Mouse (Mus musculus): ENCODE data around the gene Inafm2. TPM values are rescaled to one million over a fixed set of nuclear protein-coding genes. Genes with fewer than 3 reads are reported as not detected.
A peak's percentile ranks its signal among the peaks of the same experiment; 100 is the strongest.

Inafm2 gene
- polyA plus RNA-seq, 1 experiment from 2014 or later = 22.9 TPM

DNA sequence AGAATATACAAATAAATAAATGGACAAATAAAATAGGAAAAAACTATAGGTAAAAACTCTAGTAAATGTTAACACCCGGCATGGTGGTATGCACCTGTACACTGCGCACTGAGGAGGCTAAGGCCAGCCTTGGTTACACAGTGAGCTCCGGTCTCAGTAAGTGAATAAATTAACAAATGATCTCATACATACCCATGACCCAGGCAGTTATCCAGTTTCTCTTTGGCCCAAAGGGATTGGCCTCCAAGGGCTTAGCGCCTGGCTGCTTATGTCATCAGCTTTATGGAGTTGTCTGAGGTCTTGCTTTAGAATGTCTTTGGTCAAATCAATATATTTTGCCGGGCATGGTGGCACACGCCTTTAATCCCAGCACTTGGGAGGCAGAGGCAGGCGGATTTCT is 38.1 kb downstream of the Inafm2 start:
- WGBS = 88% methylated on average over 7 of the region's 7 CpGs

DNA sequence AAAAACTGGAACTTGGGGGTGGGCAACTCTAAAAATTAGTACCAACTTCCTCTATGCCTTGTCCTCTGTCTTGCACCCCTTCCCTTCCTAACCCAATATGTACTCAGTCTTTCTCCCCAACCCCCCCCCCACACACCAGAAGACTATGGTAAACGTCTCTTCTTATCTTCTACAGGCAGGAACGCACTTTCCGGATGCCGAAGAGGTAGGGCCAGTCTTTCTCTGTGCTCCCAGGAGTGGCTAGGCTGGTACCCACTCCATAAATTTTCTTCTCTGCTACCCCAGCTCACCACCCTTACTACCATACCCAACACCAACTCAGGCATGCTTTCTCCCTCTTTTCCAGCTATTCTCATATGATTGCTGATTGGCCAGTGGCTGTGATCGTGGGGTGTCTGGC is 41.0 kb downstream of the Inafm2 start:
- no peaks in the 10 kb centered on the region for H3K9me3 ChIP-seq
- no peak for DNase-seq (ENCODE audit: low spot score)
- H3K27ac ChIP-seq = no peak overlapping the region
- peaks cover 40% of the 10 kb centered on the region for H3K27me3 ChIP-seq (ENCODE audit: insufficient read depth, poor library complexity, severe bottlenecking)
- H3K4me3 ChIP-seq = no peak overlapping the region
- WGBS = 90% methylated on average over 5 of the region's 5 CpGs
- H3K4me1 ChIP-seq (replicated peaks) = peaks cover 13% of the 10 kb centered on the region
- H3K36me3 ChIP-seq = peaks cover 5% of the 10 kb centered on the region; the same call in 1 of the 2 replicates

More for the DNA sequence above, 38.1 kb downstream of the Inafm2 start:
- no peak for DNase-seq (ENCODE audit: low spot score)
- no peak overlapping the region for H3K27ac ChIP-seq
- H3K36me3 ChIP-seq = peaks cover 5% of the 10 kb centered on the region; the same call in 1 of the 2 replicates
- no peaks in the 10 kb centered on the region for H3K9me3 ChIP-seq
- H3K4me3 ChIP-seq = no peak overlapping the region
- peaks cover 27% of the 10 kb centered on the region for H3K27me3 ChIP-seq (ENCODE audit: insufficient read depth, poor library complexity, severe bottlenecking)
- H3K4me1 ChIP-seq (replicated peaks) = peaks cover 16% of the 10 kb centered on the region

DNA sequence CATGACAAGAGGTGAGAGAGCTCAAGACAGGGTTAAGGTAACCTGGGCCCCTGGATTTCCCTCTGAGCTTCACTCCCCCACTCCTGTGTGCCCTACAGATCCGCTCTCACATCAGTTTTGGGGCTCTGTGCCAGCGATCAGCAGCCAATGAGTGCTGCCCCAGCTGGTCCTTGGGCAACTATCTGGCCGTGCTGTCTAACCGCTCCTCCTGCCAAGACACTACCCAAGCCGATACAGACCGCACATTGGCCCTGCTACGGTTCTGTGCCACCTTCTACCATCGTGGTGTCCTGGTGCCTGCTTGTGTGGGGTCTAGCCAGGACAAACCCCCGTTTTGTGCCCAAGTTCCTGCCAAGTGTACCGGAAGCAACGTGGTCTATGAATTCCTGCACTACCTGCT is 43.9 kb downstream of the Inafm2 start:
- H3K4me1 ChIP-seq (replicated peaks) = peaks cover 13% of the 10 kb centered on the region
- peaks cover 5% of the 10 kb centered on the region; the same call in 1 of the 2 replicates for H3K36me3 ChIP-seq
- WGBS = 90% methylated on average over 11 of the region's 11 CpGs
- H3K9me3 ChIP-seq = no peaks in the 10 kb centered on the region
- H3K27me3 ChIP-seq (ENCODE audit: insufficient read depth, poor library complexity, severe bottlenecking) = peaks cover 53% of the 10 kb centered on the region
- H3K27ac ChIP-seq = no peak overlapping the region
- no peak for DNase-seq (ENCODE audit: low spot score)
- no peak overlapping the region for H3K4me3 ChIP-seq

DNA sequence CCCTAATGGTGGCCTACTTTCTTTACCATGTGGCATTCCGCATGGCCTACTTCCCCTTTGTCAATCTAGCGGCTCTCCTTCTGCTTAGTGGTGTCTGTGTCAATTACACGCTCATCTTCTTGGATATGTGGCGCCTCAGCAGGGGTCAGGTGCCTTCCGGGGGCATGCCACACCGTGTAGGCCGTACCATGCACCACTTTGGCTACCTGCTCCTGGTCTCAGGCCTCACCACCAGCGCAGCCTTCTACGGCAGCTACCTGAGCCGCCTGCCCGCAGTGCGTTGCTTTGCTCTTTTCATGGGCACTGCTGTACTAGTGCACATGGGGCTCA is 44.6 kb downstream of the Inafm2 start:
- Histone ChIP-seq H3K4me1 (replicated peaks) (peaks cover 13% of the 10 kb centered on the region), H3K4me3 (peak overlapping the region; percentile 35), H3K27me3 (ENCODE audit: insufficient read depth, poor library complexity, severe bottlenecking) (peaks cover 53% of the 10 kb centered on the region), H3K27ac (no peak overlapping the region; the same call in 1 of the 2 replicates), H3K36me3 (peaks cover 5% of the 10 kb centered on the region; the same call in 1 of the 2 replicates), H3K9me3 (no peaks in the 10 kb centered on the region)
- DNase-seq (ENCODE audit: low spot score) = no peak
- 55% methylated on average over 12 of the region's 12 CpGs for WGBS

DNA sequence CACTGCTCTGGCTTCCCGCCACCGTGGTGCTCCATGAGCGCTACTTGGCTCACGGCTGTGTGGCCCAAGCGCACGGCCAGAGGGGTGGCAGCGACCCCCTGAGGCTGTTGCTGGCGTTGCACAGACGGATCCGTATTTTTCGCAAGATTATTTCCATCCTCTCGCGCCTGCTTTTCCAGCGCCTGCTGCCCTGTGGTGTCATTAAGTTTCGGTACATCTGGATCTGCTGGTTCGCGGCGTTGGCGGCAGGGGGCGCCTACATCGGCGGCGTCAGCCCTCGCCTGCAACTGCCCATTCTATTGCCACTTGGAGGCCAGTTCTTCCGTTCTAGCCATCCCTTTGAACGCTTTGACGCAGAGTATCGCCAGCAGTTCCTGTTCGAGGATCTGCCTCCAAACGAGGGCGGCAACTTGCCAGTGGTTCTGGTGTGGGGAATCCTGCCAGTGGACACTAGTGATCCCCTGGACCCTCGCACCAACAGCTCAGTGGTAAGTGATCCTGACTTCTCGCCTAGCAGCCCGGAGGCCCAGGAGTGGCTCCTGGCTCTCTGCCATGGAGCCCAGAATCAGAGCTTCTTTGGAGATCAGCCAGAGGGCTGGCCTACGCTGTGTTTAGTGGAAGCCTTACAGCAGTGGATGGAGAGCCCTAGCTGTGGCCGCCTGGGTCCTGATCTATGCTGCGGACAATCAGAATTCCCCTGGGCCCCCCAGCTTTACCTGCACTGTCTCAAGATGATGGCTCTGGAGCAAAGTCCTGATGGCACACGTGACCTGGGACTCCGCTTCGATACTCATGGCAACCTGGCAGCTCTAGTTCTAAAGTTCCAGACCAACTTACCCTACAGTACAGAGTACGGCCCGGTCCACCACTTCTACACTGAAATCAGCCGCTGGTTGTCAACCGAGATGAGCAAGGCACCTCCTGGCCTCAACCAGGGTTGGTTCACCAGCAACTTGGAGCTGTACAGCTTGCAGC is 45.3 kb downstream of the Inafm2 start:
- Histone ChIP-seq H3K4me1 (replicated peaks) (peaks cover 13% of the 10 kb centered on the region), H3K27ac (peak overlapping the region; percentile 29), H3K36me3 (peaks cover 5% of the 10 kb centered on the region; the same call in 1 of the 2 replicates), H3K9me3 (no peaks in the 10 kb centered on the region), H3K4me3 (peak overlapping the region; percentile 35), H3K27me3 (ENCODE audit: insufficient read depth, poor library complexity, severe bottlenecking) (peaks cover 53% of the 10 kb centered on the region)
- peak; percentile 74 for DNase-seq (ENCODE audit: low spot score)
- 28% methylated on average over 44 of the region's 44 CpGs for WGBS

DNA sequence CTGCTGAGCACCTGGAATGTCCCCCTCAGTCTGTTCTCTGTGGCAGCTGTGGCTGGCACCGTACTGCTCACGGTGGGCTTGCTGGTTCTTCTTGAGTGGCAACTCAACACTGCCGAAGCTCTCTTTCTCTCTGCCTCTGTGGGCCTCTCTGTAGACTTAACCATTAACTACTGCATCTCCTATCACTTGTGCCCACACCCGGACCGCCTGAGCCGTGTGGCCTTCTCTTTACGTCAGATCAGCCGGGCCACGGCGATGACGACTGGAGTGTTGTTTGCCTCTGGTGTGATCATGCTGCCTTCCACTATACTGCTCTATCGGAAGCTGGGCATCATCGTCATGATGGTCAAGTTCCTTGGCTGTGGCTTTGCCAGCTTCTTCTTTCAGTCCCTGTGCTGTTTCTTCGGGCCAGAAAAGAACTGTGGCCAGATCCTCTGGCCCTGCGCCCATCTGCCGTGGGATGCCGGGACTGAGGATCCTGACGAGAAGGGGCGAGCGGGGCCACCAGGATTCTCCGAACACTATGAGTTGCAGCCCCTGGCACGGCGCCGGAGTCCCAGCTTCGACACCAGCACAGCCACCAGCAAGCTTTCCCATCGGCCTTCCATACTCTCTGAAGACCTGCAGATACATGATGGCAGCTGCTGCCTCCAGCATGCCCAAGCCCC is 46.2 kb downstream of the Inafm2 start:
- Histone ChIP-seq H3K36me3 (peaks cover 5% of the 10 kb centered on the region; the same call in 1 of the 2 replicates), H3K27ac (no peak overlapping the region), H3K4me1 (replicated peaks) (peaks cover 13% of the 10 kb centered on the region), H3K9me3 (no peaks in the 10 kb centered on the region), H3K4me3 (no peak overlapping the region), H3K27me3 (ENCODE audit: insufficient read depth, poor library complexity, severe bottlenecking) (peaks cover 53% of the 10 kb centered on the region)
- DNase-seq (ENCODE audit: low spot score) = no peak
- 93% methylated on average over 26 of the region's 26 CpGs for WGBS

DNA sequence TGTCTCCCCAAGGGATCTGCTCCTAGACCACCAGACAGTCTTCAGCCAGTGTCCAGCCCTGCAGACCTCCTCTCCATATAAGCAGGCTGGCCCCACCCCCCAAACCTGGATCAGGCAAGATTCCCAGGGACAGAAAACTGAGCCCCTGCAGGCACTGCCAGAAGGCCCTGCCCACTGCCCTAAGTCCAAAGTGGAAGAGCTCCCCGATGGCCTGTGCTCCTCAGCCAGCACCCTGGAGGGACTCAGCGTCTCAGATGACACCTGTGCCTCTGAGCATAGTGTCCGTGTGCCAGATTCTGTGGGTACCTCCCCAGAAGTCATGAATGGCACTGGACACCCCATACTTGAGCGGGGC is 46.7 kb downstream of the Inafm2 start:
- H3K9me3 ChIP-seq = no peaks in the 10 kb centered on the region
- H3K27me3 ChIP-seq (ENCODE audit: insufficient read depth, poor library complexity, severe bottlenecking) = peaks cover 51% of the 10 kb centered on the region
- peaks cover 13% of the 10 kb centered on the region for H3K4me1 ChIP-seq (replicated peaks)
- DNase-seq (ENCODE audit: low spot score) = no peak
- H3K4me3 ChIP-seq = no peak overlapping the region
- no peak overlapping the region for H3K27ac ChIP-seq
- 0 out of 2 replicates have a peak, but pooled peaks cover 3% of the 10 kb centered on the region for H3K36me3 ChIP-seq
- 77% methylated on average over 4 of the region's 4 CpGs for WGBS

DNA sequence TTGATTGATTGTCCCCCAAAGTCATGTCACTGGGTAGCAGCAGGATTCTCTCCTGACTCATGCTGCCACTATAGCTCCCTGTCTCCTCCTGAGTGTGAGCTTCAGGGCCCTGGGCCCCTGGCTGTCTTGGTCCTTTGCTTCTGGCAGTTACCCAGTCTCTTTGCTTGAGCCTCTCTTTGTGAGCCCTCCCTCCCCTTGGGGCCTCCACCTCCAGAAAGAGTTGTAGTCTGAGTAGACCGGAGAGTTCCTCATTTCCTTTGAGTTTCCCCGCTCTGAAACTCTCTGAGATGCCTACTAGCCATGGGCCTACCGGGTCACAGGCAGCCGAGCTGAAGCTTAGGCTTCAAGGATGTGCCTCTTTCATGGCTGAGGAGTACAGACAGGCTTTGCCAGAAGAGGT is 48.1 kb downstream of the Inafm2 start:
- WGBS = 85% methylated on average over 4 of the region's 4 CpGs
- H3K9me3 ChIP-seq = no peaks in the 10 kb centered on the region
- peaks cover 13% of the 10 kb centered on the region for H3K4me1 ChIP-seq (replicated peaks)
- peaks cover 39% of the 10 kb centered on the region for H3K27me3 ChIP-seq (ENCODE audit: insufficient read depth, poor library complexity, severe bottlenecking)
- no peaks in the 10 kb centered on the region for H3K36me3 ChIP-seq
- no peak overlapping the region for H3K27ac ChIP-seq
- no peak overlapping the region for H3K4me3 ChIP-seq
- DNase-seq (ENCODE audit: low spot score) = no peak

Other genes starting within 250 kb of the Inafm2 start
- 4.8 and 4.9 TPM in 2 replicates for gene Bmf, start 196.1 kb upstream of the Inafm2 start, polyA plus RNA-seq (2016; fragmentation: Nextera tagmentation; extraction: Ambion mirVana)
- gene Bub1b, start 147.5 kb upstream of the Inafm2 start, polyA plus RNA-seq (2016; fragmentation: Nextera tagmentation; extraction: Ambion mirVana) = 98.9 and 137 TPM in 2 replicates
- gene Pak6, start 82.5 kb upstream of the Inafm2 start, polyA plus RNA-seq (2016; fragmentation: Nextera tagmentation; extraction: Ambion mirVana) = 0.25 and 0.90 TPM in 2 replicates
- not detected in 2 replicates for gene Ankrd63, start 41.8 kb upstream of the Inafm2 start, polyA plus RNA-seq (2016; fragmentation: Nextera tagmentation; extraction: Ambion mirVana)
- 0.31 and 0.43 TPM in 2 replicates for gene Plcb2, start 17.3 kb upstream of the Inafm2 start, polyA plus RNA-seq (2016; fragmentation: Nextera tagmentation; extraction: Ambion mirVana)
- gene Ccdc9b, start 16.9 kb downstream of the Inafm2 start, polyA plus RNA-seq (2016; fragmentation: Nextera tagmentation; extraction: Ambion mirVana) = 0.50 and 0.55 TPM in 2 replicates
- not detected in 2 replicates for gene Phgr1, start 27.0 kb downstream of the Inafm2 start, polyA plus RNA-seq (2016; fragmentation: Nextera tagmentation; extraction: Ambion mirVana)
- gene Disp2, start 34.0 kb downstream of the Inafm2 start, polyA plus RNA-seq (2016; fragmentation: Nextera tagmentation; extraction: Ambion mirVana) = 3.6 and 8.9 TPM in 2 replicates
- gene Knstrn, start 68.2 kb downstream of the Inafm2 start, polyA plus RNA-seq (2016; fragmentation: Nextera tagmentation; extraction: Ambion mirVana) = 148 and 160 TPM in 2 replicates
- gene Ivd, start 116.2 kb downstream of the Inafm2 start, polyA plus RNA-seq (2016; fragmentation: Nextera tagmentation; extraction: Ambion mirVana) = 59.4 and 65.9 TPM in 2 replicates
- gene Bahd1, start 154.6 kb downstream of the Inafm2 start, polyA plus RNA-seq (2016; fragmentation: Nextera tagmentation; extraction: Ambion mirVana) = 4.4 TPM in 2 replicates
- gene Chst14, start 180.7 kb downstream of the Inafm2 start, polyA plus RNA-seq (2016; fragmentation: Nextera tagmentation; extraction: Ambion mirVana) = 17.2 and 20.6 TPM in 2 replicates

Data from hindbrain, embryonic 10.5 days (tissue).